Mouse (Mus musculus) lung, adult 2 months (tissue): Measurements from ENCODE around the gene Myo10. TPM values are rescaled to one million over a fixed set of nuclear protein-coding genes. Genes with fewer than 3 reads are reported as not detected.

Experiments
- DNase-seq: peaks from one replicate; pipeline ENCODE4 v3.0.0; 2022
- H3K4me1 ChIP-seq: fragments of 200-500 bp; 2 replicates; pipeline ENCODE4 v1.6.1; 2011; ENCODE audit warnings: low read length; ENCODE audit not compliant: control insufficient read depth, insufficient read depth
- H3K4me3 ChIP-seq: fragments of 200-500 bp; replicated peaks from 2 replicates; pipeline ENCODE3; 2011; ENCODE audit warnings: low read depth, mild to moderate bottlenecking, control low read depth, low read length; ENCODE audit errors: extremely low read depth
- CTCF ChIP-seq: fragments of 200-500 bp; IDR thresholded peaks from 2 replicates; pipeline ENCODE4 v1.5.1; 2011; ENCODE audit warnings: mild to moderate bottlenecking, low read length, control low read depth; ENCODE audit not compliant: insufficient read depth
- POLR2A ChIP-seq: fragments of 200-500 bp; IDR thresholded peaks from 2 replicates; pipeline ENCODE4 v1.6.1; 2011; ENCODE audit warnings: low read depth, mild to moderate bottlenecking, control low read depth, low read length, borderline replicate concordance; ENCODE audit errors: extremely low read depth
- WGBS: fragments of 180-500 bp; shearing (Covaris S2); methylation state at CpG from one replicate; pipeline ENCODE4 v1.1.7; 2018; 5-methylcytosine and 5-hydroxymethylcytosine counted together
- polyA plus RNA-seq: library from polyadenylated mRNA; depleted of rRNA; stranded (reverse); fragments of >200 nt; gene quantifications from 2 replicates; pipeline ENCODE4 v1.2.3, GENCODE M21; 2012

Gene Myo10
- polyA plus RNA-seq, 1 experiment = 81.3 TPM

DNA sequence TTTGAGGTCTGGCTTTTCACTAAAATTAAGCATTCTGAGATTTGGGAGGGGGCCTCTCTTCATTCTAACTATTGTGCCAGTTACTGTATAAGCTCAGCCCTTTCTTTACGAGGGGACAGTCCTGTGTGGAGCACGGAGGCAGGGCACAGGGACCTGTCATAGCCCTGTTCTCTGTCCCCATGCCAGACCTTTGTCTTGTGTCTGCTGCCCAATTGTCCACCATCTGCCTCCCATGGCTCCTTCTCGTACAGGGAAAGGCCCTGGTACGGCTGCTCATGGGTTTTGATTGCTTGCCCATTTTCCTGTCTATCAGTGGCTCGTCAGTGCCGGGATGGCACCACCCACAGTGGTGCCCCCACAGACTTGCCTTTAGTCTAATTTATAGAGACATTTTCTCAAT is 74.3 kb downstream of the Myo10 start:
- 78% methylated on average over 6 of the region's 6 CpGs for WGBS
- TF ChIP-seq POLR2A (no peak), CTCF (no peak)
- DNase-seq = no peak
- Histone ChIP-seq H3K4me3 (no peak overlapping the region), H3K4me1 (peaks cover 15% of the 10 kb centered on the region)

DNA sequence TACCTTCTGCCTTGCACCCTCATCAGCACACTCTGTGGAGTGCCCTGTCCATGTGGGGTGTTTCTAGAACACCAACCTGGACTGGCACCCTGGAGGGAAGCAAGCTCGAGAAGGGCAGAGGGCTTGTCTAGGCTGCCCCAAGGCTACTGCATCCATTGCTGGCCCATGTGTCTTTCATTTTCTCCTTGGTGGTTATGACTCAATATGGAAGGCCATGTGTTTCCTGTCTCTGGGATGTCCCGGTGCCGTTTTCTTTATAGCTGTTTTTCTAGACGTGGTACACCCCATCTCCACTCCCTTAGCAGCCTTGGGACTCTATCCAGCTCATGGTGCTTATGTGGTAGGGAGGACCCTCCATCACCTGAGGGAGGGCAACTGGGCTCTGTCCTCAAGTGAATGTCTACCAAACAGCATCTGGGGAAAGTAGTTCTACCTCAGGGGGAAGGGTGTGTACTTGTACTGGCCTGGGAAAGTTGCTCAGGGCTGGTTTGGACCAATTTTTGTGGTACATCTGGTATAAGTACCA is 76.8 kb downstream of the Myo10 start:
- no peak for DNase-seq
- WGBS = 37% methylated on average over 4 of the region's 4 CpGs
- no peak for TF ChIP-seq POLR2A
- TF ChIP-seq CTCF = no peak
- H3K4me3 ChIP-seq = no peak overlapping the region
- H3K4me1 ChIP-seq = peaks cover 5% of the 10 kb centered on the region; the same call in 1 of the 2 replicates

DNA sequence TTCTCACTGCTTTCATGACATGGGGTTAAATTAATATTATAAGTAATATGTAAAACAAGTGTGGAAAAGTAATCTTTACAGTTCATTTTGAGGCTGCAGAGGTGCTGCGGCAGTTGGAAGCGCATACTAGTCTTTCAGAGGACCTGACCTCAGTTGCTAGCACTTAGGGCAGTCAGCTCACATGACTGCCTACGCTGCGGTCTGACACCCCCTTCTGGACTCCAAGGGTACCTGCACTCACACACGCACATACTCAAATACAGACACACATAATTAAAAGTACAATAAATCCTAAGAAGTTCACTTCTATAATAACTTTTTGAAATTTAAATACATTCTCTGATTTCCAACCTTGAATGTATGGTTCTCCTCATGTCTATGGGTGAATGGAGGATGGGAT is 80.3 kb downstream of the Myo10 start:
- no peak for TF ChIP-seq POLR2A
- TF ChIP-seq CTCF = no peak
- over 99% methylated on average over 5 of the region's 5 CpGs for WGBS
- no peak overlapping the region for H3K4me3 ChIP-seq
- peaks cover 8% of the 10 kb centered on the region; the same call in 1 of the 2 replicates for H3K4me1 ChIP-seq
- DNase-seq = no peak

DNA sequence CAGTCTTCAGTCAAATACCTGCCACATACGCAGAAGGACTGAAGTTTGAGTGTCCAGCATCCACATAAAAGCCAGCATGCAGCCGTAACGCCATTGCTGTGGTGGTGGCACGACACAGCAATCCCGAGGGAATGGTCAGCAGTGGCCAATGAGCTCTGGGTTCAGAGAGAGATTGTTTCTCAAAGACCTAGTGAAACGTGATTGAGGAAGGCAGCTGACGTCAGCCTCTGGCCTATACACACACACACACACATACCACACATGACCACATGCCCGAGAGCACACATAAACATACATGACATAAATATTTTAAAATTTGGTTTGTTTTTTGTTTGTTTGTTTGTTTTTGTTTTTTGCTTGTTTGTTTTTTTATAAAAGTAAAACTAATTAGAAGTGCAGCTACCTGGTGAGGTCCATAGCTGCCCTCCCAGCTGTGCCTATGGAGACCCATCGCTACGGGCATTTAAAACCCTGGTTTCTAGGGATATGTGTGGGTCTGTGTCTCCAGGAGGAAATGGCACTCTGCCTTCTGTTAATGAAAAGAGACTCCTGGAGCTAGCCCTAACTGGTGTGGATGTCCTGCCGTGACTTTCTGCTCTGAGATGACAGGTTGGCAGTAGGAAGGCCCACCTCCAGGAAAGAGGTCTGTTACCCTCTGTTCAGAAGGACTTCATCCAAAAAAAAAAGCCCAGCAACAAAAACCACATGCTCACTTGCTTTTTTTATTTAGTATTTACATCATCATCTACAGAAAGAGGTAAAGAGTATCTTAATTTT is 82.7 kb downstream of the Myo10 start:
- Histone ChIP-seq H3K4me1 (peaks cover 8% of the 10 kb centered on the region; the same call in 1 of the 2 replicates), H3K4me3 (no peak overlapping the region)
- TF ChIP-seq POLR2A (no peak), CTCF (no peak)
- DNase-seq = no peak
- WGBS = 74% methylated on average over 11 of the region's 11 CpGs

DNA sequence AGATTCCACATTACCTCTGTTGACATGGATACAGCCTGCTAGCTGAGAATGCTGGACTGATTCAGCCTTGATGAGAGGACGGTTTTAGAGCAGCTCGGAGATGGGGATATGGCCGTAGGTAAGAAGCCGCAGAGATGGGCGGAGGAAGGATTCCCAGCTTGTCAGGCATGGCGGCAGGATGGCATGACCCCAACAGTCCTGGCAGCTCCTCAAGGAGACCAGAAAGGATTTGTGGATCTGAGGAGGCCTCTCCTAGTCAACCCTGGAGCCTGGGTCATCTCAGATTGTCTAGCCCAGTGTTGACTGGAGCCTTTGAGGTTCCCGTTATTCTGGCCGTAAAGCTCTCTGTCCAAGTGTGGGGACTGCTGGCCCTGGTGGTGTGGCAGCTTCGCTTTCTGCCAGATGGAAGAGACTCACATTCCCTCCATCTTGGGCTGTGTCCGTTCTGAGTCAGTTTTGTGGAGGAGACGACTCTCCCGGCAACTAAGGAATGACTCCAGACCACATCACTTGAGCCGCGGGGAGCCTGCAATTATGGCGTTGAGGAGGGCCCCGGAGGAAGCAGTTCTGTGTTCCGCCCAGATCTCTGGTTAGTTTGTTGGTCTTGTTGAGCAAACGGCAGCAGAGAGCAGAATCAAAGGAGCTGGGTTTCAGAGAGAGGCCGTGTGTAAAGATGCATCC is 84.7 kb downstream of the Myo10 start:
- Histone ChIP-seq H3K4me1 (peaks cover 8% of the 10 kb centered on the region; the same call in 1 of the 2 replicates), H3K4me3 (no peak overlapping the region)
- DNase-seq = no peak
- WGBS = 74% methylated on average over 19 of the region's 19 CpGs
- no peak for TF ChIP-seq CTCF
- TF ChIP-seq POLR2A = no peak

DNA sequence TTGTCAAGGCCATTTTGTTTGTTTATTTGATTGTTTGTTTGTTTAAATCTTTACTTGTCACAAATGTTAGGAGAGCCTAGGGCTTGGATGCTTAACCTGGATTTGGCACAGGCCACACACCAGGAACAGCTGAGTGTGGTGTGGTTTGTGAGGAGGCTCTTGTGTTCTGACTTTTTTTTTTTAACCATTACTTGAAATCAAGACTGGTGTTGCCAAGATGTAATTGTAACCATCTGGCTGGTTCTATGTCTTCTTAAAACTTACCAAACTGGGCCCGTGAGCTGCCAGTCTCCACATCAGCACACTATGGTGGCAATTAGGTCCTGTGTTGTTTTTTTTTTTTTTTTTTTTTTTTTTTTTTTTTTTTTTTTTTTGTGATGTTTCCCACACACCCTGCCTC is 85.6 kb downstream of the Myo10 start:
- DNase-seq = no peak
- TF ChIP-seq POLR2A (no peak), CTCF (no peak)
- 69% methylated on average over 1 of the region's 1 CpGs for WGBS
- Histone ChIP-seq H3K4me3 (no peak overlapping the region), H3K4me1 (peaks cover 8% of the 10 kb centered on the region; the same call in 1 of the 2 replicates)

DNA sequence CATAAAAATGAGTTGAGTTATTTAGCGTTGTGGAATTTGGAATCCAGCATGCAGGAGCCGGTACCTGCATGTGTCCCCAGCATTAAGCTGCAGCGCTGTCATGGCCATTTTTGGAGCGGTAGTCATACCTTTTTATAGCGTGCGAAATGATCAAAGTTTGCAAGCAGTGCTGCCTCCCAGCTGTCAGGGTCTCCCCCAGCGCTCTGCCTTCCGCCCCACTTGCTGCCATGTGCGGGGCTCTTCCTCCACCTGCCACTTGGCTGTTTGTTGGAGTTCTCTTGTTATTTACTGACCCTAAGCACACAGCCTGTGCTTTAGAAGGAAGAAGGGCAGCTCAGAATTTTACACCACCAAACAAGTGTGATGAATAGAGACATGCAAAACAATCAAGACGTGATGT is 88.6 kb downstream of the Myo10 start:
- DNase-seq = no peak
- 93% methylated on average over 10 of the region's 10 CpGs for WGBS
- TF ChIP-seq POLR2A = no peak
- TF ChIP-seq CTCF = no peak
- no peak overlapping the region for H3K4me3 ChIP-seq
- H3K4me1 ChIP-seq = peaks cover 3% of the 10 kb centered on the region; the same call in 1 of the 2 replicates

DNA sequence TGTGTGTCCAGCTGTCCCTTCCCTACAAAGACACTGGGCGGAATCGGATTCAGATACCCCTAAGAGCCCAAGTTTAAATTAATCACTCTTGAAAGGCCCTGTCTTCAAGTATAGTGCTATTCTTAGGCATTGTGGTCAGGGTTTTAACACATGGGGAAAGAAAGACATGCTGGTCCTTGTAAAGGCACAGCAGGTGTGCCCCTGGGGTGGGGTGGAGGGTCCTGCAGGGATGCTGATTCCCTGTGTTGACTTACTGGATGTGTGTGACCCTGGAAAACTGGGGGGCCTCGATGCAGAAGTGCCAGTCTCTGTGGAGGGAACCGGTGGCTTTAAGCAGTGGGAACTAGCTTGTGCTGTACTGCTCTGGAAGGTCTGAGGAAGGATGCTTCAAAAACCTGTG is 90.6 kb downstream of the Myo10 start:
- TF ChIP-seq CTCF (no peak), POLR2A (no peak)
- H3K4me3 ChIP-seq = no peak overlapping the region
- no peak for DNase-seq
- peaks cover 2% of the 10 kb centered on the region; the same call in 1 of the 2 replicates for H3K4me1 ChIP-seq
- WGBS = 77% methylated on average over 4 of the region's 4 CpGs

DNA sequence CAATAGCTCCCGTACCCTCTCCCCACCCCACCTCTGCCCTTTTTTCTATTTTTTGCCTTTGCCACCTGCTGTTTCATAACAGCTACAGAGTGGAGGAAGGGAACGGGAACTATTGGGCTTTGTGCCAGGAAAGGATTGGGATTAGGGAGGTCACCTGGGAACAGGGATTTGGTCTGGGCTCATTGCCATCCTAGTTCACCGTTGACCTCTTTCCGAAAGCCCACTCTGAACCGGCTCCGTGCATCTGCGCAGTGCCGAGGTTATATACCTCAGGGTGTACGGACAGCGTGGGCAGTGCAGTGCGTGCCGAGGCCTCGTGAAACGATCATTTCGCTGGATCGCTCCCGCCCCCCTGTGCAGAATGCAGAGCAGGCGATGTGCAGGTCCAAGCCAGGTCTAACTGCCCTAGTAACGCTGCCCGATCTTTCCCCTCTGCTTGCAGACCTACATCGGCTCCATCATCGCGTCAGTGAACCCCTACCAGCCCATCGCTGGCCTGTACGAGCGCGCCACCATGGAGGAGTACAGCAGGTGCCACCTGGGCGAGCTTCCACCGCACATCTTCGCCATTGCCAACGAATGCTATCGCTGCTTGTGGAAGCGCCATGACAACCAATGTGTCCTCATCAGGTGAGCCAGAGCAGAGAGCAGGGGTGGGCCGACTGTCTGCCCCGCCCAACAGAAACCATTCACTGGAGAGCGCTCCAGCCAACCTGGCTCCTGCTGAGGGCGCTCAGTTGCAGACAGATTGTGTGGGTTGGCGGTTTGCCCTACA is 91.4 kb downstream of the Myo10 start:
- peaks cover 2% of the 10 kb centered on the region; the same call in 1 of the 2 replicates for H3K4me1 ChIP-seq
- no peak for TF ChIP-seq POLR2A
- no peak for TF ChIP-seq CTCF
- no peak overlapping the region for H3K4me3 ChIP-seq
- 85% methylated on average over 38 of the region's 38 CpGs for WGBS
- DNase-seq = no peak
